Mouse (Mus musculus) heart, postnatal 0 days (tissue): ENCODE data around the gene Misp. TPM values are rescaled to one million over a fixed set of nuclear protein-coding genes. Genes with fewer than 3 reads are reported as not detected.

ENCODE experiments used
- ATAC-seq: fragments of 200-750 bp; cut with Nextera tagmentation; 2 replicates; pipeline ENCODE4 v1.8.0; 2017; ENCODE audit warnings: low read depth, moderate number of reproducible peaks, moderate library complexity; ENCODE audit not compliant: insufficient read depth
- DNase-seq: peaks from one replicate; pipeline ENCODE4 v3.0.0-alpha.2; 2016; ENCODE audit warnings: low spot score
- H3K27ac ChIP-seq: fragments of 300-500 bp; sonication (generic); 2 replicates; pipeline ENCODE4 v1.5.1; 2014; ENCODE audit warnings: low read depth, mild to moderate bottlenecking
- H3K27me3 ChIP-seq: fragments of 300-500 bp; sonication (generic); 2 replicates; pipeline ENCODE4 v1.6.1; 2014; ENCODE audit warnings: low read length, mixed read lengths; ENCODE audit not compliant: control insufficient read depth, insufficient read depth
- H3K36me3 ChIP-seq: fragments of 300-500 bp; sonication (generic); replicated peaks from 2 replicates; pipeline ENCODE4 v1.6.1; 2014; ENCODE audit warnings: low read length, mixed read lengths; ENCODE audit not compliant: control insufficient read depth, insufficient read depth
- H3K4me1 ChIP-seq: fragments of 300-500 bp; sonication (generic); 2 replicates; pipeline ENCODE4 v1.6.1; 2014; ENCODE audit warnings: antibody characterized with exemption; ENCODE audit not compliant: control insufficient read depth, insufficient read depth
- H3K4me2 ChIP-seq: fragments of 300-500 bp; sonication (generic); 2 replicates; pipeline ENCODE4 v1.6.1; 2014; ENCODE audit warnings: low read depth, mild to moderate bottlenecking, low read length, moderate library complexity
- H3K4me3 ChIP-seq: fragments of 300-500 bp; sonication (generic); 2 replicates; pipeline ENCODE4 v1.5.1; 2014; ENCODE audit warnings: low read depth, low read length
- H3K9ac ChIP-seq: fragments of 300-500 bp; sonication (generic); replicated peaks from 2 replicates; pipeline ENCODE4 v1.6.1; 2014; ENCODE audit warnings: low read depth, low read length, mixed read lengths
- H3K9me3 ChIP-seq: fragments of 300-500 bp; sonication (generic); replicated peaks from 2 replicates; pipeline ENCODE4 v1.6.1; 2016; ENCODE audit warnings: low read length; ENCODE audit not compliant: control insufficient read depth
- CTCF ChIP-seq: IDR thresholded peaks from 2 replicates; pipeline ENCODE4 v1.5.1; 2016; ENCODE audit warnings: antibody characterized with exemption, control low read depth, low read depth
- EP300 ChIP-seq: IDR thresholded peaks from 2 replicates; pipeline ENCODE4 v1.6.1; 2016; ENCODE audit warnings: antibody characterized with exemption, low read depth
- WGBS: fragments of 180-500 bp; shearing (Covaris S2); extraction: QIAGEN DNeasy Blood & Tissue Kit; methylation state at CpG from one replicate; pipeline ENCODE4 v1.1.7; 2014; 5-methylcytosine and 5-hydroxymethylcytosine counted together
- microRNA-seq: library from miRNA; unstranded; fragments of <30 nt; microRNA quantifications from one replicate; pipeline ENCODE4, GENCODE M21; 2016
- polyA plus RNA-seq: library from polyadenylated mRNA; unstranded; fragments of >200 nt; fragmentation: Nextera tagmentation; extraction: Ambion mirVana; gene quantifications from 2 replicates; pipeline ENCODE4 v1.2.1, GENCODE M21; 2015
- total RNA-seq: library from RNA; depleted of rRNA; stranded (reverse); fragments of >200 nt; gene quantifications from 2 replicates; pipeline ENCODE4 v1.2.3, GENCODE M21; 2014; ENCODE audit warnings: low replicate concordance; rRNA removed

The Misp gene
- total and polyA plus RNA-seq, 2 experiments from 2014 or later, result 0.08 TPM; not detected in 1

DNA sequence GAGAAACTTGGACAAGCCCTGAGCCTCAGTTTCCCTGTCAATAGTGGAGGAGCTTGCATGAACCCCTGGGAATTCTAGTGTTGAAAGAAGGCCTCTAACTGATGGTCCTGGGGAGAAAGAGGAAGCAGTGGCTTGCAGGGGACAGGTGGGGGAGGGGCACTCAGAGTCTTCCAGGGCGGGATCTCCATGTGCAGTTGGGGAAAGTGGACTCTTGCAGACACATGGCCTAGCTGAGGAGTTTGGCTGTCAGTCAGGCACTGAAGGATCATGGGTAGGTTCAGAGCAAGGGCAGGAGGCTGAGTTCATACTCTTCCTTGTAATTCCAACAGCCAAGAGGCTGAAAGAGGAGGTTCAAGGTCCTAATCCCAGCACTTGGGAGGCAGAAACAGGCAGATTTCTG, 56.4 kb downstream of the Misp start:
- H3K4me1 ChIP-seq, result 0 out of 2 replicates have a peak, but pooled peaks cover 5% of the 10 kb centered on the region
- DNase-seq (no peak), ATAC-seq (no peak)
- 59% methylated on average over 1 of the region's 1 CpGs for WGBS
- no peaks in the 10 kb centered on the region for H3K36me3 ChIP-seq
- no peak overlapping the region for H3K4me2 ChIP-seq
- H3K9ac ChIP-seq, result no peak overlapping the region
- no peak for TF ChIP-seq CTCF
- no peak for TF ChIP-seq EP300
- no peak overlapping the region for H3K4me3 ChIP-seq
- no peaks in the 10 kb centered on the region for H3K9me3 ChIP-seq
- H3K27ac ChIP-seq, result no peak overlapping the region
- peaks cover 7% of the 10 kb centered on the region; the same call in 1 of the 2 replicates for H3K27me3 ChIP-seq

DNA sequence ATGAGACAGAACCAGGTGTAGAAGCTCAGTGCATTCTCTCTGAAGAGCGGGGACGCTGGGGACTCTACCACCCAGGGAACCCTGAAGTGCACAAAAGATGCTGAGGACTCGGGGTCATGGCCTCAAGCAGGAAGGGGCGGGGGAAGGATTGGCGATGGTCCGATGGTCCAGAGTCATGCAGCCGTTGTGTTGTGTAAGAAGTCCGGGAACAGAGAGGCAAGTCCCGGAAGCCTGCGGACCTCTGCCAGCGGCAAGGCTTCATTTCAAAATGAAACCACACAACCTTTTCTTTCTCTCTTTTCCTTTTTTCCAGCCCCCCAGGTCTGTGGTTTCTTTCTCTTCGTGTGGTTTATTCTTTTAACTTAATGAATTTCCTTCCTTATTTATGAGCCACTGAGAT, 57.0 kb downstream of the Misp start:
- Histone ChIP-seq H3K4me2 (no peak overlapping the region; the same call in 1 of the 2 replicates), H3K9ac (no peak overlapping the region), H3K36me3 (no peaks in the 10 kb centered on the region), H3K4me3 (no peak overlapping the region), H3K4me1 (0 out of 2 replicates have a peak, but pooled peaks cover 8% of the 10 kb centered on the region), H3K27ac (no peak overlapping the region), H3K9me3 (no peaks in the 10 kb centered on the region), H3K27me3 (peaks cover 9% of the 10 kb centered on the region; the same call in 1 of the 2 replicates)
- no peak for DNase-seq
- no peak for ATAC-seq
- no peak for TF ChIP-seq CTCF
- TF ChIP-seq EP300, result no peak
- WGBS, result 51% methylated on average over 12 of the region's 12 CpGs

DNA sequence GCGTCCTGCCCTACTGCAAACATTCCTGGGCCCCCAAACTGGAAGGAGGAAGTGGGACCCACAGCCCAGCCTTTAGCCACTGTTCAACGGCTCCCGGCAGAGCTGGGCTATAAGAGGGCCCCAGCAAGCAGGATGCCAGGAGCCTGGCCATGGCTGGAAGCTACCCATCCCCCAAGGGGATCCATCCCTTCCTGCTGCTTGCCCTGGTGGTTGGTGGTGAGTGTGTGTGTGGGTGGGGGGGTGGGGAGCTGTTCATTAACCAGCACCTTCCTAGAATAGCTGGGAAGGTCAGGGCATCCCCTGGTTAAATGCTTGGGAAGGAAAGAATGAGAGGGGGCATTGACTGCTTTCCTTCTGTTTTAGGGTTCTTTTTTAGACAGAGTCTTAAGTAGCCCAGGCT, 58.7 kb downstream of the Misp start:
- WGBS, result 30% methylated on average over 3 of the region's 3 CpGs

More for the DNA sequence above, 58.7 kb downstream of the Misp start:
- no peaks in the 10 kb centered on the region for H3K36me3 ChIP-seq
- H3K9me3 ChIP-seq, result no peaks in the 10 kb centered on the region
- H3K4me3 ChIP-seq, result no peak overlapping the region
- H3K27me3 ChIP-seq, result peaks cover 10% of the 10 kb centered on the region; the same call in 1 of the 2 replicates
- no peak for DNase-seq
- H3K4me1 ChIP-seq, result 0 out of 2 replicates have a peak, but pooled peaks cover 11% of the 10 kb centered on the region
- no peak overlapping the region for H3K27ac ChIP-seq
- TF ChIP-seq EP300 (no peak), CTCF (no peak)
- H3K4me2 ChIP-seq, result no peak overlapping the region
- no peak for ATAC-seq
- no peak overlapping the region for H3K9ac ChIP-seq

Small RNA genes lying within 50 kb of the gene (microRNA-seq; reads per million reads assigned to microRNA genes)
- not detected for gene Mir6910

Other genes with a start within 250 kb of the Misp start
Only the 30 nearest of the 34 such genes appear.
- 2.7 and 3.1 TPM in 2 replicates for gene Shc2, start 183.1 kb upstream of the Misp start, total RNA-seq
- gene Shc2, start 183.1 kb upstream of the Misp start, polyA plus RNA-seq, result 1.1 and 1.2 TPM in 2 replicates
- not detected in 2 replicates for gene Odf3l2, start 175.3 kb upstream of the Misp start, total RNA-seq
- not detected in 2 replicates for gene Odf3l2, start 175.3 kb upstream of the Misp start, polyA plus RNA-seq
- gene Madcam1, start 156.4 kb upstream of the Misp start, total RNA-seq, result not detected in 2 replicates
- gene Madcam1, start 156.4 kb upstream of the Misp start, polyA plus RNA-seq, result 1.3 and 1.4 TPM in 2 replicates
- 19.7 and 28.3 TPM in 2 replicates for gene Tpgs1, start 151.6 kb upstream of the Misp start, total RNA-seq
- gene Tpgs1, start 151.6 kb upstream of the Misp start, polyA plus RNA-seq, result 43.6 and 45.3 TPM in 2 replicates
- gene Cdc34, start 138.8 kb upstream of the Misp start, total RNA-seq, result 162 and 183 TPM in 2 replicates
- 115 and 120 TPM in 2 replicates for gene Cdc34, start 138.8 kb upstream of the Misp start, polyA plus RNA-seq
- gene Gzmm, start 132.0 kb upstream of the Misp start, total RNA-seq, result 2.4 and 2.5 TPM in 2 replicates
- gene Gzmm, start 132.0 kb upstream of the Misp start, polyA plus RNA-seq, result 2.1 and 2.8 TPM in 2 replicates
- gene Bsg, start 116.5 kb upstream of the Misp start, total RNA-seq, result 1,449 and 1,606 TPM in 2 replicates
- gene Bsg, start 116.5 kb upstream of the Misp start, polyA plus RNA-seq, result 1,256 and 1,260 TPM in 2 replicates
- gene Hcn2, start 104.4 kb upstream of the Misp start, total RNA-seq, result 3.5 and 5.5 TPM in 2 replicates
- 0.40 and 0.45 TPM in 2 replicates for gene Hcn2, start 104.4 kb upstream of the Misp start, polyA plus RNA-seq
- gene Polrmt, start 74.4 kb upstream of the Misp start, total RNA-seq, result 36.9 and 56.2 TPM in 2 replicates
- 25.1 and 26.3 TPM in 2 replicates for gene Polrmt, start 74.4 kb upstream of the Misp start, polyA plus RNA-seq
- gene Fgf22, start 65.9 kb upstream of the Misp start, total RNA-seq, result not detected in 2 replicates
- gene Fgf22, start 65.9 kb upstream of the Misp start, polyA plus RNA-seq, result 0.14 TPM in 1 of 2 replicates, not detected in the other
- gene Rnf126, start 54.0 kb upstream of the Misp start, total RNA-seq, result 38.6 and 67.5 TPM in 2 replicates
- gene Rnf126, start 54.0 kb upstream of the Misp start, polyA plus RNA-seq, result 35.9 and 37.6 TPM in 2 replicates
- gene Fstl3, start 43.7 kb upstream of the Misp start, total RNA-seq, result 21.4 and 28.0 TPM in 2 replicates
- 13.2 and 13.7 TPM in 2 replicates for gene Fstl3, start 43.7 kb upstream of the Misp start, polyA plus RNA-seq
- gene Prss57, start 30.0 kb upstream of the Misp start, total RNA-seq, result 1.3 and 1.4 TPM in 2 replicates
- not detected in 2 replicates for gene Prss57, start 30.0 kb upstream of the Misp start, polyA plus RNA-seq
- gene Palm, start 27.4 kb upstream of the Misp start, total RNA-seq, result 31.2 and 52.3 TPM in 2 replicates
- 39.8 and 44.0 TPM in 2 replicates for gene Palm, start 27.4 kb upstream of the Misp start, polyA plus RNA-seq
- 186 and 196 TPM in 2 replicates for gene Ptbp1, start 33.4 kb downstream of the Misp start, total RNA-seq
- gene Ptbp1, start 33.4 kb downstream of the Misp start, polyA plus RNA-seq, result 39.8 and 40.4 TPM in 2 replicates
- gene Prtn3, start 53.5 kb downstream of the Misp start, total RNA-seq, result not detected in 2 replicates
- 0.70 and 0.74 TPM in 2 replicates for gene Prtn3, start 53.5 kb downstream of the Misp start, polyA plus RNA-seq
- 3.2 and 5.9 TPM in 2 replicates for gene Plppr3, start 53.6 kb downstream of the Misp start, total RNA-seq
- 2.5 and 3.0 TPM in 2 replicates for gene Plppr3, start 53.6 kb downstream of the Misp start, polyA plus RNA-seq
- gene Elane, start 65.3 kb downstream of the Misp start, total RNA-seq, result not detected in 2 replicates
- gene Elane, start 65.3 kb downstream of the Misp start, polyA plus RNA-seq, result not detected in 2 replicates
- 0.19 TPM in 1 of 2 replicates, not detected in the other for gene Cfd, start 69.9 kb downstream of the Misp start, total RNA-seq
- 0.22 TPM in 1 of 2 replicates, not detected in the other for gene Cfd, start 69.9 kb downstream of the Misp start, polyA plus RNA-seq
- gene Med16, start 87.9 kb downstream of the Misp start, total RNA-seq, result 64.7 and 77.6 TPM in 2 replicates
- gene Med16, start 87.9 kb downstream of the Misp start, polyA plus RNA-seq, result 30.9 and 36.2 TPM in 2 replicates
- not detected in 2 replicates for gene Gm26602, start 89.9 kb downstream of the Misp start, total RNA-seq
- 4.0 and 6.0 TPM in 2 replicates for gene Gm26602, start 89.9 kb downstream of the Misp start, polyA plus RNA-seq
- gene Kiss1r, start 96.0 kb downstream of the Misp start, total RNA-seq, result not detected in 2 replicates
- 0.45 and 0.57 TPM in 2 replicates for gene Kiss1r, start 96.0 kb downstream of the Misp start, polyA plus RNA-seq
- gene R3hdm4, start 100.2 kb downstream of the Misp start, total RNA-seq, result 40.9 and 58.4 TPM in 2 replicates
- 104 and 107 TPM in 2 replicates for gene R3hdm4, start 100.2 kb downstream of the Misp start, polyA plus RNA-seq
- gene Arid3a, start 106.1 kb downstream of the Misp start, total RNA-seq, result 5.3 and 5.6 TPM in 2 replicates
- 0.65 and 0.77 TPM in 2 replicates for gene Arid3a, start 106.1 kb downstream of the Misp start, polyA plus RNA-seq
- gene Wdr18, start 139.2 kb downstream of the Misp start, total RNA-seq, result 29.3 and 51.5 TPM in 2 replicates
- gene Wdr18, start 139.2 kb downstream of the Misp start, polyA plus RNA-seq, result 54.3 and 58.4 TPM in 2 replicates
- gene Grin3b, start 149.7 kb downstream of the Misp start, total RNA-seq, result not detected in 2 replicates
- gene Grin3b, start 149.7 kb downstream of the Misp start, polyA plus RNA-seq, result 0.29 and 0.34 TPM in 2 replicates
- gene Tmem259, start 163.3 kb downstream of the Misp start, total RNA-seq, result 162 and 182 TPM in 2 replicates
- gene Tmem259, start 163.3 kb downstream of the Misp start, polyA plus RNA-seq, result 18.0 and 18.1 TPM in 2 replicates
- gene Cnn2, start 167.6 kb downstream of the Misp start, total RNA-seq, result 142 and 158 TPM in 2 replicates
- gene Cnn2, start 167.6 kb downstream of the Misp start, polyA plus RNA-seq, result 126 and 149 TPM in 2 replicates
- 10.4 and 11.4 TPM in 2 replicates for gene Abca7, start 175.5 kb downstream of the Misp start, total RNA-seq
- gene Abca7, start 175.5 kb downstream of the Misp start, polyA plus RNA-seq, result 1.9 TPM in 2 replicates
- gene Arhgap45, start 195.7 kb downstream of the Misp start, total RNA-seq, result 3.9 and 11.0 TPM in 2 replicates
- 1.9 TPM in 2 replicates for gene Arhgap45, start 195.7 kb downstream of the Misp start, polyA plus RNA-seq